Mouse (Mus musculus) brain, embryonic 14.5 days (tissue): ENCODE measurements around the gene Cd28.

Experiments
- CTCF ChIP-seq: fragments of 200-500 bp; IDR thresholded peaks from 2 replicates; pipeline ENCODE4 v1.5.1; 2012; ENCODE audit warnings: inconsistent platforms, mild to moderate bottlenecking, moderate library complexity, borderline replicate concordance; ENCODE audit not compliant: insufficient read depth, insufficient read length; ENCODE audit errors: extremely low read depth
- POLR2A ChIP-seq: fragments of 200-500 bp; IDR thresholded peaks from 2 replicates; pipeline ENCODE4 v1.6.1; 2012; ENCODE audit warnings: mild to moderate bottlenecking, inconsistent platforms, borderline replicate concordance; ENCODE audit not compliant: poor library complexity, insufficient read depth, insufficient read length, severe bottlenecking; ENCODE audit errors: extremely low read depth

DNA sequence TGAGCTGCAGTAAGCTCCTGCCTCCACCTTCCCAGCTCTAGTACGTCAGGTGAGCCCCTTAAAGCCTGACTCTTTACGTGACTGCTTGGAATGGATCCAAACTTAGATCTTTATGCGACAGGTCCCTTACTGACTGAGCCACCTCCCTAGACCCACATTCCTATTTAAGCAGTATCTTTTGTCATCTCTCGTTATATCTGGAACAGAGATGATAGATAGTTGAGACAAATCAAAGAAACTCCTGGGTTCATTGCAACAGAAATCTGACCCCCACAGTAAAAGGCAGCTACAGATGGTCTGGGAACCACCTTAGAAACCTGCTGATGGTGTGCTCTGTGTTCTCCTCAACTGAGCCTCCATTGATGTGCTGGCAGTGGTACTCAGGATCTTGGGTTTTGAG, 59.6 kb downstream of the Cd28 start:
- TF ChIP-seq CTCF (no peak), POLR2A (no peak)
